Mouse (Mus musculus) liver, embryonic 18 days (tissue): ENCODE measurements around the gene Gm6460. TPM values are rescaled to one million over a fixed set of nuclear protein-coding genes. Genes with fewer than 3 reads are reported as not detected.

Source experiments
- polyA plus RNA-seq: library from polyadenylated mRNA; depleted of rRNA; stranded (reverse); fragments of >200 nt; gene quantifications from 2 replicates; pipeline ENCODE4 v1.2.3, GENCODE M21; 2012; rRNA removed

Gene Gm6460
- polyA plus RNA-seq = not detected in 2 replicates

DNA sequence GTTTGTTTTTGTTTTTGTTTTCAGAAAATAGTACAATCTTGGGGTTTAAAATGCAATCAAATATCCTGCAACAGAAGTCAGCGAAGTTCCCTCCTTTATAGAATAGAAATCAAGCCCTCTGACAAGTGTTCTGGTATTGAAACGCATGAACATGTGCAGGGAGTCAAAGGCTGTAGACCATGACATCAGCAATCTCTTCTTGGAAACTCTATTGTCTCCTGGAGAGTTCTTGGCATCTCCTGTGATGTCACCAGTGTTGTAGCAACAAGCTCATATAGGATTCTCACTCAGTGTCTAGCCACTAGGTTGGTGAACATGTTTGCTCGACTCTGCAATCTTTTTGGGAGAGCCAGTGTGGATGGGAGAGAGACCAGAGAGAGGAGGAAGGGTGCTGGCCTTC, at the start of gene Gm6460:
TSS of gene Gm6460 (plus strand) at position 301 of the 400 bp plus-strand sequence.

Other genes starting within 250 kb of the Gm6460 start
- not detected in 2 replicates for gene Gm8897, start 178.5 kb upstream of the Gm6460 start, polyA plus RNA-seq
- gene Gm8906, start 92.2 kb upstream of the Gm6460 start, polyA plus RNA-seq = not detected in 2 replicates
- gene Gm8922, start 87.0 kb downstream of the Gm6460 start, polyA plus RNA-seq = not detected in 2 replicates
- gene Gm8926, start 175.6 kb downstream of the Gm6460 start, polyA plus RNA-seq = not detected in 2 replicates